Mouse (Mus musculus): ENCODE results near the gene Tcap.

DNA sequence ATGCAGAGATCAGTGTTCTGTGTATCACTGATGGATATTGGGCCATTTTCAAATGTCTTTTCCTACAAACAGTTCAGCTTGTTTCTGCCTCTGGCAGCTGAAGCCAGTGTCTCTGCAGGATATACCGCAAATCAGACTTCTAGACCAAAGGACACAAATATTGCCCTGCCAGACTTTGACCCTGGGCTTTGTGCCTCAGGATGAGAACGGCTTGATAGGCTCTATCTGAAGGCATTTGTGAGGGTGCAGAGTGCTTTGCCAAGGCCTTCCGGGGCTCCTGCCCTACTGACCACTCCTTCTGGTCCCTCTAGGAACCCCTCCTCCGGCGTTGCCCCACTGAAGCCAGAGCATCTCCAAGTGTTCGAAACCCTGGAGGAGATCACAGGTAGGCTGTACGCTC is 43.0 kb downstream of the Tcap start:
- TF ChIP-seq CHD2 (IDR thresholded peaks at IDR 0.05; ENCODE audit: low read depth, low read length) (no peak), ZNF384 (IDR thresholded peaks at IDR 0.05; ENCODE audit: low read depth, low read length) (no peak)
